Mouse (Mus musculus) 416B (cell line): ENCODE measurements at regions not wholly inside any gene's neighbourhood (a gene's known extent, or its start where the extent isn't known, plus 50 kb on each side); places are given as distances from the start of the nearest gene placed in this dataset.

ENCODE experiments used
- DNase-seq: peaks from one replicate; pipeline ENCODE4 v3.0.0; 2011; ENCODE audit warnings: low read depth

DNA sequence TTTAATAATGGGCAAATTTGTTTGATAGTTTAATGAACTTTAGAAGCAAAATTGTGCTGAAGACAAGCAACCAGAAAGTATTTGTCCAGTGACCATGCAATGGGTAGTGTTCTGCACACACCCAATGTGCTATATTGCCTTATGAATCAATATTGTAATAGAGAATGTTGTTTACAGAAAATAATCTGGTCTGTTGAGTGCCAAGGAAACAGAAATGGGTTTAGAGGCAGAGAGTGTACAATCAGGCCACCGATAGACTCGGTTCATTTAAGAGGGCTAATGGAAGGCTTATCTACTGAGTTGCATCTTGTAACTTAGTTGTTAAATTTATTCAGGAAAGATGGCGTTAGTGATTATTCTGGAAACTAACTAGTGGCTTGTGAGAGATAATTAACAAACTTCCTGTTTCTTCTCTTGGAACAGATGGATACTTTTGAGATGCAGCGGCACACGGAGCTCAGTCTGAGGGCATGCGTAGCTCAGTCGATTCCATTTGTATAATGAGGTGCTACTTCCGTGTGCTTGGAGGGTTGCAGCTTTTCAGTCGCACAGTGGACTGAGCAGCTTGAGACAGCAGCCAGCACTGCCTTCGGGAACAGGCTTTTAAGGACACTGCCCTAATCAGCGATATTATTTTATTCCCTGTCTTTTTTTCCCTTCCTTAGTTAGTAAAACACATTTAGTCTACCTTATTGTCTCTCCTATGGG lies 171.6 kb upstream of the Pkn2 start:
- DNase-seq = no peak

DNA sequence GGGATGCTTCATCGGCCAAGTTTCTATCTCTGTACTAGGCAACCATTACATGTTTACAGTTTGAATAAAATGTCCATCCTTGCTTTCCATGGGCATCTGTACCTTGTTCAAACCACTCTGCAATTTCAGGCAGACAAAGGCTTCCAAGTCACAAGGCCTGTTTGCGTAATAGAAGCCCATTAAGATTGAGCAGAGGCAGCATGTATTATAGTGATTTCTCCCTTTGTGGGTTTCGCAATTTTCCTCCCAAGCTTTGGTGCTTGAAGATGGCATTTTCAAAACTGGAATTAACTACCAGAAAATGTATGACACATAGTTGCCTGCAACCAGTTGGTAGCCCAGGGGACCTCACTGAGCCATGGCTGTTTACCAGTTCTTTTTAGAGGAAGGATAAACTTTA lies 158.9 kb upstream of the Pkn2 start:
- DNase-seq = peak; percentile 84

- DNase-seq = peak; percentile 24
Measured at GRCm38 (mm10) chr3:143036108-143036507, 154.3 kb upstream of the Pkn2 start.

- no peak for DNase-seq
Measured at GRCm38 (mm10) chr3:143034588-143034987, 152.8 kb upstream of the Pkn2 start.

GRCm38 (mm10) chr3:143022486-143022885 lies 140.7 kb upstream of the Pkn2 start:
- no peak for DNase-seq

GRCm38 (mm10) chr3:143021159-143021871 lies 139.5 kb upstream of the Pkn2 start:
- DNase-seq = peak; percentile 60

DNA sequence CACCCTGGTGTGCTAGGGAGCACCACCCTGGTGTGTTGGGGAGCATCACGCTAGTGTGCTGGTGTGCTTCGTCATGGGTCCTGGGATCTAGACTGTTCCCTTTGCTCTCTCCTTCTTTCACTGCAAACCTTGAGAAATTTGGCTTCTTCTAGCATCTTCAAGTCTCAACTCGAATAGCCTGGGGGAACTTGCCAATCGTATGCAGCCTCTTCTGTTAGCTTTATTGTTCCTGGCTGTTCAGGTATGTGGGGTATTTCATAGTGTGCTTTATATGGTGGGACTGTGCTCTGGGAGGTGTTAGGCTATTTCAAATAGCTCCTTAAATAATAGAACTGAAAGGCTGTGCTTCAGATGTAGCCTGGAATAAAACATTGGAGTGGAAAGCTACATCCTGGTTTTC lies 135.7 kb upstream of the Pkn2 start:
- no peak for DNase-seq

GRCm38 (mm10) chr3:143016758-143017157 lies 135.0 kb upstream of the Pkn2 start:
- DNase-seq = peak; percentile 99

GRCm38 (mm10) chr3:143014421-143014820 lies 132.6 kb upstream of the Pkn2 start:
- peak; percentile 72 for DNase-seq

- no peak for DNase-seq
Measured at GRCm38 (mm10) chr3:143007047-143007446, 125.2 kb upstream of the Pkn2 start.

- no peak for DNase-seq
Measured at GRCm38 (mm10) chr3:143001952-143002351, 120.1 kb upstream of the Pkn2 start.

DNA sequence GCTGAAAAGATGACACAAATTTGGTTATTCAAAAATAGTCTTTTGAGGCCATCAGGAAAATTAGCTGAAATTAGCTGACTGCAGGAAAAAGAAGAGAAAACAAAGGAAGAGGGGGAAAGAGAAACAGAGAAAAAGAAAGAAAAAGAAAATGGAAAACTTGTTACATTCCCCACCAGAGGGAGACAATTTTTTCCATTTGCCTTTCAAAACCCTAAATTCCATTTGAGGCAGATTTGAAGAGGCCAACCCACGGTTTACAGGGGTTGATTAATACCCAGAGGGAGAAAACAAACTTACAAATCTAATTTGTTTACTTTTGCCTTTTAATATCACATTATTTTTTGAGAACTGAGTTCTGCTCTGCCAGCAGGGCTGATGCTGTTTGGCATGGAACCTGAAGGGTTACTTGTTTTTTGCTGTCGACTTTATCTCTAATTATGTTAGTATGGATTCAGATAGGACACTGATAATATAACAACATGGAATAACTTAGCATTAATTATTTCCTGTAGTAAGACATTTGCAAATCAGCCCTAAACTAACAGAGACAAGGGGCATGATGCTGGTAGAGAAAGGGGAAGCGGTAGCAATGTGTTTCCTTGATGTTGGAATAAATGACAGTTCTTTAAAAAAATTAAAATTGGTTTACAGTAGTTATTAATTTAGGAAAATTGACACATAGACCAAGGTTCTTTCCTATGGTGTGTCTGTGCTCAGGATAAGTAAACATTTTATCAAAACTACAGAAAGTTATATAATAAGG lies 114.4 kb upstream of the Pkn2 start:
- peak; percentile 60 for DNase-seq

DNA sequence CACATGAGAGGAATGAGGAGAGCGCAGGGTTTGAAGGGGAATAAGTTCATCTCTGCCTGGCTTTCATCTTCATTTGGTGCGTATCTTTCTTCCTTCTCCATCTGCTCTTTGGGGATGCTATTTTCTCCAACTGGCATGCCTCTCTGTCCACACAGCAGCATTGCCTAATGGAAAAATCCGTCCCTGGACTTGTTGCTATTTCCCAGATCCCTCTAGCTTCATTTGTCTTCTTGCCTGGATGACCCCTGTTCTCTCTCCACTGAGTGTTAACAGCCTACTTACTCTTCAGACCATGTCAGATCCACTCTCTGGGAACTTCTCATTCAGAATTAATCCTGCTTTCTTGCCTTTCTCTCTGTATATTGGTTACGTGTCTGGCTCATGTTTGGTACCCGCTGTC lies 102.7 kb upstream of the Pkn2 start:
- no peak for DNase-seq

DNA sequence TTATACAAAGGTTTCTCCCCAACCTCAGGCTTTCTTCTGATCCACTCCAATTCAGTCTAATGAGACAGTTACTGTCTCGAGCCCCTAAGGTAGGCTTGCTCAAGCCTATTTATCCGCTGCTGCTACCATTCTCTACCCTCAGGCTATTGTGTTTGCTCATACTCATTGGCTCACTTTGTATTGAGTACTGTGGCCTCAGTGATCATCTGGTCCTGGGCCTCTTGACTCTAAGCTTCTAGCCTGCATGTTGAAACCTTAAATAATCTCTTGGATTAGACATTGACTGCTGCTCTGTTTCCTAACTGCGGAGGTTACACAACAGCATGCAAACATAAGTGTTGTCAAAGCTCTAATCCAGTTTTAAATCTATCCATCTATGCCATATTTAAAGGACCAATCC lies 99.4 kb upstream of the Pkn2 start:
- DNase-seq = no peak

DNA sequence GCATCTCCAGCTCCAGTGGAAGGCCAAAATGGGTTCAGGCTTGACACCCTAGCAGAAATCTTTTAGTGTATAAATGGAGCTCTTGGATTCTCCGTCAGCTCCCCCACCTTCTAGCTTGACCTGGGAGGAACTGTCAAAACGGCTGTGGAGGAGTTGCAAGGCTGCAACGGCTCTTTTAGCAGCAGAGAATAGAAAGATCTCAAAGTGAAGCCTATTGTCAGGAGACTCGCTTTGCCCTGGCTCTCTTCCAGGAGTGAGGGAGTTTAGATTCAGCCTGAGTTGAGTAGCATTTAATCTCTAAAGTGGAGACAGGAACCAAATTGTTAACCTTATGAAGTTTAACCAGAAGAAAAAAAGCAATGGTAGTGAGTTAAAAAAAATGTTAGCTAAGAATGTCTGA lies 97.4 kb upstream of the Pkn2 start:
- no peak for DNase-seq

GRCm38 (mm10) chr3:142976519-142977394 lies 95.0 kb upstream of the Pkn2 start:
- no peak for DNase-seq

DNA sequence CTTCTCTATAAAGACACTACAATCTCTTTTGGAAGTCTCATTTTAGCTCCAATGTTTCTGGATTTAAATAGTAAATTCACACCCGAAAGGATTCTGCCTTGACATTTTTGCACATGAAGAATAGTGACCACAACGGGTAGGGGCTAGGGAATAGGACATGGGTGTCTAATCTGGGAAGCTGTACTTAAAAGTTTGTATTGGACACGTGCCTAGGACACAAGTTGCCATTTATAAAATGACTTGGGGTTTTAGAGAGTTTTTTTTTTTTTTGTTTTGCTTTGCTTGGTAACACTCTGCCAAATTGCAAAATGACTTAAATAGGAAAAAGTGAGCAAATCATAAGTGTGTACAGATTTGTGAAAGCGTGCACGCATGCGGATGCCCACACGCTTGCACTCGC lies 93.8 kb upstream of the Pkn2 start:
- no peak for DNase-seq

GRCm38 (mm10) chr3:142969501-142969900 lies 87.7 kb upstream of the Pkn2 start:
- peak; percentile 10 for DNase-seq

DNA sequence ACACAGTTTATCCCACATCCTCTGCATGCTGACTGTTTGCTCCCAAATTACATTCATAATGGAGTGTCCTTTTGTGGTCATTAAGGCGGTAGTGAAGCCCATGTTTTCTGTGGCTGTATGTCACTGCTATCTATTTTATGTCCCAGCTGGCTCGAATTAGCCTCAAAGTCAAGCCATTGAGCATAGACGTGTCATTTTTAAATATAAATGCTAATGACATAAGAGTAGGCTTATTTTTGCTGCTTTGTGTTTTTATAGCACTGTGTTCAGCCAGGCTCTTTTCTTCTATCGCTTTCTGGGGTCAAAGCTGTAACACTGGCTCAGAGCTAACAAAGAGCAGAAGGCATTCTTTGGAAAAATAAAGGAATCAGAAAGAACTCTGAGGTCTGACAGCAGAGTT lies 83.8 kb upstream of the Pkn2 start:
- no peak for DNase-seq

DNA sequence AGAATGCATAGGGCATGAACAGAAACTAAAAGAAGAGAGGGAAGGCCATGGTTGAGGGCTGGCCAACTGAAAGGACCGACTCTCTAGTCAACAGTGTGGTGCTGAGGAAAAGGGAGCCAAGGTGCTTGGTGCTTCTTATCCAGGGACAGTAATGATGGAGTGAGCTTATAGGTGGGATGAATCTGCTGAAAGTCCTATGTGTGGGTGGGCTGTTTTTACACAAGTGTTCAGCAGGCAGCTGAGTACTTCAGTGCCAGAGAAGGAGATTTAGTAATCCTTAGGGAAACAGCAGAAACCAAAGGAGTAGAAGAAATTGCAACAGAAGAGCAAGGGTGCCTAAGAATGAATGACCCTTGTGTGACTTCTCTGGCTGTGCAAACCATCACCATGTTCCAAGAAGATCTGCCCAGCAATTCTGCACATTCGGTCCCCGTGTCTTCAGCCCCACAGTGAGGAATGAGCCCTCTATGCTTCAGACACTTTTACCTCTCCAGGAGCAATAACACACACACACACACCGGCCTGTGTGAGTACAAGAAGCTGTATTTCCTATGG lies 82.1 kb upstream of the Pkn2 start:
- DNase-seq = no peak

- no peak for DNase-seq
Measured at GRCm38 (mm10) chr3:142957768-142958167, 76.0 kb upstream of the Pkn2 start.

GRCm38 (mm10) chr3:142948771-142949170 lies 67.0 kb upstream of the Pkn2 start:
- peak; percentile 65 for DNase-seq
